Mouse (Mus musculus) liver, embryonic 14.5 days (tissue): ENCODE data around the gene Pacsin2. TPM values are rescaled to one million over a fixed set of nuclear protein-coding genes. Genes with fewer than 3 reads are reported as not detected.

Experiments
- ATAC-seq: fragments of 200-750 bp; cut with Nextera tagmentation; 2 replicates; pipeline ENCODE4 v1.8.0; 2017; ENCODE audit warnings: moderate number of reproducible peaks, mild to moderate bottlenecking, moderate library complexity; ENCODE audit not compliant: insufficient read depth
- DNase-seq, 3 experiments: peaks; one replicate each; pipeline ENCODE4 v3.0.0-alpha.2; 2012 to 2013; ENCODE audit warnings: low read depth in 3 of 3, low spot score in 3 of 3
- H3K27ac ChIP-seq: fragments of 300-500 bp; sonication (generic); 2 replicates; pipeline ENCODE4 v1.5.1; 2014; ENCODE audit warnings: moderate library complexity, mild to moderate bottlenecking, control low read depth, inconsistent platforms
- H3K27me3 ChIP-seq: fragments of 300-500 bp; sonication (generic); 2 replicates; pipeline ENCODE4 v1.6.1; 2014; ENCODE audit warnings: mild to moderate bottlenecking, low read length, moderate library complexity; ENCODE audit not compliant: control insufficient read depth, insufficient read depth
- H3K36me3 ChIP-seq: fragments of 300-500 bp; sonication (generic); replicated peaks from 2 replicates; pipeline ENCODE4 v1.6.1; 2014; ENCODE audit warnings: low read depth; ENCODE audit not compliant: control insufficient read depth, insufficient read depth
- H3K4me1 ChIP-seq, 2 experiments: fragments of 200-500 bp in 1 of 2; fragments of 300-500 bp in 1 of 2; sonication (generic) in 1 of 2; replicated peaks; 2 replicates each; pipeline ENCODE4 v1.6.1; 2012 to 2014; ENCODE audit warnings: antibody characterized with exemption in 1 of 2, inconsistent platforms in 1 of 2, low read length in 1 of 2; ENCODE audit not compliant: control insufficient read depth in 2 of 2, insufficient read depth in 2 of 2
- H3K4me2 ChIP-seq: fragments of 300-500 bp; sonication (generic); 2 replicates; pipeline ENCODE4 v1.6.1; 2014; ENCODE audit warnings: low read depth, mild to moderate bottlenecking, control low read depth, moderate library complexity
- H3K4me3 ChIP-seq, 2 experiments: fragments of 200-500 bp in 1 of 2; fragments of 300-500 bp in 1 of 2; sonication (generic) in 1 of 2; 2 replicates each; pipeline ENCODE4 v1.5.1; 2012 to 2014; ENCODE audit warnings: low read depth in 2 of 2, low read length in 2 of 2, mild to moderate bottlenecking in 2 of 2, control low read depth in 1 of 2, inconsistent platforms in 1 of 2, moderate library complexity in 1 of 2; ENCODE audit not compliant: insufficient read depth in 1 of 2
- H3K9ac ChIP-seq: fragments of 300-500 bp; sonication (generic); replicated peaks from 2 replicates; pipeline ENCODE4 v1.6.1; 2014; ENCODE audit warnings: mild to moderate bottlenecking, control low read depth, moderate library complexity
- H3K9me3 ChIP-seq: fragments of 300-500 bp; sonication (generic); 2 replicates; pipeline ENCODE4 v1.6.1; 2016; ENCODE audit warnings: low read length, mixed read lengths; ENCODE audit not compliant: control insufficient read depth
- CTCF ChIP-seq: IDR thresholded peaks from 2 replicates; pipeline ENCODE4 v1.5.1; 2016; ENCODE audit warnings: antibody characterized with exemption, low read depth, control low read depth
- EP300 ChIP-seq: IDR thresholded peaks from 2 replicates; pipeline ENCODE4 v1.6.1; 2016; ENCODE audit warnings: antibody characterized with exemption, low read depth
- WGBS: fragments of 180-500 bp; shearing (Covaris S2); extraction: QIAGEN DNeasy Blood & Tissue Kit; methylation state at CpG from one replicate; pipeline ENCODE4 v1.1.7; 2014; ENCODE audit not compliant: insufficient replicate concordance; 5-methylcytosine and 5-hydroxymethylcytosine counted together
- polyA plus RNA-seq, 2 experiments: library from polyadenylated mRNA; depleted of rRNA in 1 of 2; stranded (reverse) in 1 of 2; unstranded in 1 of 2; fragments of >200 nt; fragmentation: Nextera tagmentation in 1 of 2; extraction: Ambion mirVana in 1 of 2; gene quantifications; 2 replicates each; pipeline versions ENCODE4 v1.2.1 to v1.2.3; 2012 to 2014

Pacsin2 gene
- polyA plus RNA-seq, 2 experiments = 32.8 to 39.7 TPM

- ATAC-seq = no peak
- no peak for TF ChIP-seq CTCF
- no peak for TF ChIP-seq EP300
- H3K4me2 ChIP-seq = no peak overlapping the region
- H3K27ac ChIP-seq = peak overlapping the region; percentile 58
- H3K27me3 ChIP-seq = no peaks in the 10 kb centered on the region
- no peaks in the 10 kb centered on the region for H3K36me3 ChIP-seq
- no peak for DNase-seq
- no peak overlapping the region for H3K9ac ChIP-seq
- peaks cover 49 to 53% of the 10 kb centered on the region in 2 experiments for H3K4me1 ChIP-seq
- no peaks in the 10 kb centered on the region for H3K9me3 ChIP-seq
- no peak overlapping the region for H3K4me3 ChIP-seq
Measured at GRCm38 (mm10) chr15:83418685-83419084, 45.7 kb downstream of the Pacsin2 start.

DNA sequence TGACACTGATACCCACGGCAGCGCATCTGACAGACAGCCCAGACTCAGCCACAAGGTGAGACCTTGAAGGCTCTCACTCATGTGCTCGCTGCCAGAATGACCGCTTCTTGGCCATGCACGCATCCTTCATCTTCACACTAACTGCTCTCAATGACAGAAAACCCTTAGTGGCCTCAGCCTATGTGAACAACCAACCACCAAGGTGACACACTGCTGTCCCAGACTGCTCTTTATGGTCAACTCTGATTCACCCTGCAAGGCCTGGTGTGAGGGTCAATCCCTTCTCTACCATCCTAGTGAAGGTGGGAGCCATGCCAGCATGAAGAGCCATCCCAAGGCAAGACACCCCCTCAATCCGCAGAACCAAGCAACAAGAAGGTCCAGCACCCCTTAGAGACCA, 46.5 kb downstream of the Pacsin2 start:
- no peak overlapping the region for H3K4me3 ChIP-seq
- no peaks in the 10 kb centered on the region for H3K36me3 ChIP-seq
- TF ChIP-seq EP300 (no peak), CTCF (no peak)
- WGBS = 87% methylated on average over 6 of the region's 6 CpGs
- no peaks in the 10 kb centered on the region for H3K27me3 ChIP-seq
- no peak overlapping the region for H3K4me2 ChIP-seq
- no peak overlapping the region for H3K9ac ChIP-seq
- H3K9me3 ChIP-seq = no peaks in the 10 kb centered on the region
- no peak for ATAC-seq
- no peak overlapping the region; the same call in 1 of the 2 replicates for H3K27ac ChIP-seq
- DNase-seq = no peak
- H3K4me1 ChIP-seq = peaks cover 42 to 45% of the 10 kb centered on the region in 2 experiments

DNA sequence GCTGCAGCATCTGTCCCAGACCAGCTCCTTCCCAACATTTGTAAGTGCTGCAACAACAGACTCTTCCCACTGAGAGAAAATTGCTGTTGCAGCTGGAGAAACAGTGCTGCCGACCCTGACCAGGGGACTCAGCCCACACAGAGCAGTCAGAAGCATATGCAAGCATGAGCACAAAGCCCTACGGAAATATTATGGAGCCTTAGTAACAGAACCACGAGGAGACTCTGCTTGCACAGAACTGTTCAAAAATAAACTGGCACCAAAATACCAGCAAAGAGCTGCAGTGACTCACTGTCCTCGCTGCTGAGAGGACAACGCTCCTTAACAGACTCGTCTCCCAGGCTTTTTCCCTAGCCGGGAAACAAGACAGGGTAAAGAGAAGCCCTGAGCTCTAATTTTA, 47.0 kb downstream of the Pacsin2 start:
- TF ChIP-seq EP300 (no peak), CTCF (no peak)
- Histone ChIP-seq H3K27ac (no peak overlapping the region), H3K36me3 (no peaks in the 10 kb centered on the region), H3K9ac (0 out of 2 replicates have a peak overlapping the region, but pooled peaks have one; percentile 9), H3K4me1 (peaks cover 37 to 40% of the 10 kb centered on the region in 2 experiments), H3K4me2 (no peak overlapping the region), H3K4me3 (no peak overlapping the region), H3K27me3 (no peaks in the 10 kb centered on the region), H3K9me3 (no peaks in the 10 kb centered on the region)
- DNase-seq (no peak), ATAC-seq (no peak)
- WGBS = 77% methylated on average over 7 of the region's 7 CpGs

- Histone ChIP-seq H3K27ac (no peak overlapping the region), H3K27me3 (no peaks in the 10 kb centered on the region), H3K9me3 (no peaks in the 10 kb centered on the region), H3K4me3 (no peak overlapping the region), H3K4me1 (peaks cover 27 to 35% of the 10 kb centered on the region in 2 experiments), H3K4me2 (no peak overlapping the region), H3K36me3 (no peaks in the 10 kb centered on the region), H3K9ac (no peak overlapping the region)
- TF ChIP-seq CTCF (no peak), EP300 (no peak)
- DNase-seq (no peak), ATAC-seq (no peak)
- WGBS = 83% methylated on average over 6 of the region's 6 CpGs
Measured at GRCm38 (mm10) chr15:83415391-83415790, 49.0 kb downstream of the Pacsin2 start.

DNA sequence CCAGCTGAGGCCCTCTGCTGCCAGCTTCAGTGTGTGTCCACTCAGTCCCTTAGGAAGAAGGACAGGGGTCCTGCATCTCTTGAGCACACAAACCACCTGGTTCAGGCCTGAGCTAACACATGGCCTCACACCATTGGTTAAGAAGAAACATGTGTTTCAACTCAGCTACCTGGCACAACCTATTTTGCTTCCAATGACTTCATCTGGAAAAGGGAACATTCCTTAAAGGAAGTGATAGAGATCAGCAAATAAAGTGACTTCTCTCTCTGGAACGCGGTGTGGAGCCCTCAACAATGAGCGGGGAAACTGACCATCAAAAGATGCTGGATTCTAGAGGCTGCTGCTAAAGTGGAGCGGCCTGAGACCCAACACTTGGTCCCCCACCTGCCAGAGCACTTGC, 52.8 kb downstream of the Pacsin2 start:
- H3K4me2 ChIP-seq = no peak overlapping the region
- H3K9me3 ChIP-seq = no peaks in the 10 kb centered on the region
- no peak overlapping the region for H3K27ac ChIP-seq
- DNase-seq = no peak
- ATAC-seq = no peak
- peaks cover 0 to 13% of the 10 kb centered on the region in 2 experiments; a peak in 3 of 4 replicates for H3K4me1 ChIP-seq
- no peaks in the 10 kb centered on the region; the same call in 1 of the 2 replicates for H3K36me3 ChIP-seq
- 75% methylated on average over 4 of the region's 4 CpGs for WGBS
- H3K27me3 ChIP-seq = no peaks in the 10 kb centered on the region
- TF ChIP-seq EP300 (no peak), CTCF (no peak)
- H3K9ac ChIP-seq = no peak overlapping the region
- H3K4me3 ChIP-seq = no peak overlapping the region
